Mouse (Mus musculus): ENCODE measurements around the gene Slc35f6.
"Not testable (repeated sequence)": the region's sequence is repeated elsewhere in the genome, so short reads cannot be mapped to it uniquely, and the experiment has no call there.

The Slc35f6 gene

DNA sequence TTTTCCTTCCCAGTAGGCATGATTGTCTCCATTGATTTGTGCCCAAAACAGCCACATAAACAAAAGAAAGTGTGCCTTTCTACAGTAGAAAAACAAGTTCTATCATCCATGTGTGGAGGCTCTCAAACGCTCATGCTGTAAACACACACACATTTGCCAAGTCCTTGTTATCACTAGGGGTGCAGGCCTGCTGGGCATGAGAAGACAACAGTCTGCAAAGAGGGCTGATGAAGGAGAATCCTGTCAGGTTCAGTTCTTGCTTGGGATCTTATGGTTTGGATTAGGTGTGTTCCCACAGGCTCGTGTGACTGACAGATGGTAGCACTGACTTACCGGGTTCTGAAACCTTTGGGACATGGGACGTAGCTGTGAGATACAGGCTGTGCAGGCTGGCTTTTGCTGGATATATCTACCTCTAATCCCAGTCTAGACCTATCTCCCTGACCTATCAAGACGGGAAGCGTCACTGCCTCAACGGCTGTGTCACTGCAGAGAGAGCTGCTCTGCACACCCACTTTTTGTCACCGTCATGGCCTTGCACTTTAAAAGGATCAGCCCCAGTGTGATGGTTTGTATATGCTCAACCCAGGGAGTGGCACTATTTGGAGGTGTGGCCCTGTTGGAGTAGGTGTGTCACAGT is 52.7 kb downstream of the Slc35f6 start:
- no peak for DNase-seq (ENCODE audit: low spot score in 2 of 2)

DNA sequence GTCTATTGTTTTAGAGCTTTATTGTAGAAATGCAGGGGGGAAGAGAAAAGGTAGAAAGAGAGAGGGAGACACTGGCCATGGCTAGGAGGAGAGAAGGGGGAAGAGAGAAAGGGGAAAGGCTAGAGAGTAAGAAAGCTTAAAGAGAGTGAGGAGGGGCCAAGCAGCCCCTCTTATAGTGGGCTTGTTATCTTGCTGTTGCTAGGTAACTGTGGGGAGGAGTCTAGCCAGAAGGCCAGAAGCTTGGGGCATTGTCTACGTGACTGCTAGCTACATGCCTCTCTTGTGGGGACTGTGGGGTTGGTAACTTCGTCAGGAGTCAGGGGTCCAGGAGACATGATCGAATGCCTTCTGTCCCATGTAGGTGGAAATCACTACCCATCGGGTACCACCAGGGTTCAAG is 53.6 kb downstream of the Slc35f6 start:
- not testable (repeated sequence) for DNase-seq (ENCODE audit: low spot score in 2 of 2)

DNA sequence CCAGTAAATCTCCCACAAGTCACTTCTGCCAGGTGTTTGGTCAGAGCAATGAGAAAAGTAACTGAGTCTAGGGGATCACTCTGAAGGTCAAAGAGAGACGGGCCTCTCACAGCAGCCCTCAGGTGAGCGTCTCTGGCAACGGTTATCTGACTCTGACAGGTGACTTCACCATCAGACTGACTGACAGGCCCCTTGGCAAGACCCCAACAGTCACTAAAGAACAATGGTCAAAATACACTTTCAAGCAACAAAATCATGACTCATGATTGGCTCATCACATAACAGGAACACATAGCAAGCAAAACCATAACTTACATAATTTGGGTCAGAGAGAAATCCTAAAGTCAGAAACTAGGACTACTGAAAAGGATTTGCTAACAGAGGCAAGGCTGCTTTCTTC is 54.1 kb downstream of the Slc35f6 start:
- no peak for DNase-seq (ENCODE audit: low spot score in 2 of 2)

All from left cerebral cortex, adult 9 months (tissue).